Mouse (Mus musculus) midbrain, postnatal 0 days (tissue): ENCODE results near the gene Slc50a1. TPM values are rescaled to one million over a fixed set of nuclear protein-coding genes. Genes with fewer than 3 reads are reported as not detected.

Experiments
- ATAC-seq: fragments of 200-750 bp; cut with Nextera tagmentation; 2 replicates; pipeline ENCODE4 v1.8.0; 2017; ENCODE audit warnings: moderate number of reproducible peaks, mild to moderate bottlenecking, moderate TSS enrichment, moderate library complexity; ENCODE audit not compliant: low FRiP score
- DNase-seq: peaks from one replicate; pipeline ENCODE4 v3.0.0-alpha.2; 2015; ENCODE audit warnings: low spot score
- H3K27ac ChIP-seq: fragments of 300-500 bp; sonication (generic); 2 replicates; pipeline ENCODE4 v1.5.1; 2014; ENCODE audit warnings: low read depth, mild to moderate bottlenecking, low read length, mixed read lengths
- H3K27me3 ChIP-seq: fragments of 300-500 bp; sonication (generic); 2 replicates; pipeline ENCODE4 v1.6.1; 2014; ENCODE audit warnings: low read length, control low read depth, mixed read lengths; ENCODE audit not compliant: insufficient read depth
- H3K36me3 ChIP-seq: fragments of 300-500 bp; sonication (generic); 2 replicates; pipeline ENCODE4 v1.6.1; 2014; ENCODE audit warnings: low read length, control low read depth, mixed read lengths; ENCODE audit not compliant: insufficient read depth
- H3K4me1 ChIP-seq: fragments of 300-500 bp; sonication (generic); 2 replicates; pipeline ENCODE4 v1.6.1; 2014; ENCODE audit warnings: mild to moderate bottlenecking, control low read depth, antibody characterized with exemption, low read length, mixed read lengths; ENCODE audit not compliant: insufficient read depth
- H3K4me2 ChIP-seq: fragments of 300-500 bp; sonication (generic); 2 replicates; pipeline ENCODE4 v1.6.1; 2014; ENCODE audit warnings: low read depth, mild to moderate bottlenecking, low read length, mixed read lengths; ENCODE audit not compliant: poor library complexity, severe bottlenecking
- H3K4me3 ChIP-seq: fragments of 300-500 bp; sonication (generic); 2 replicates; pipeline ENCODE4 v1.5.1; 2014; ENCODE audit warnings: low read depth, mild to moderate bottlenecking, low read length, moderate library complexity
- H3K9ac ChIP-seq: fragments of 300-500 bp; sonication (generic); replicated peaks from 2 replicates; pipeline ENCODE4 v1.6.1; 2014; ENCODE audit warnings: mild to moderate bottlenecking, low read length, moderate library complexity, mixed read lengths; ENCODE audit not compliant: poor library complexity, severe bottlenecking
- H3K9me3 ChIP-seq: fragments of 300-500 bp; sonication (generic); 2 replicates; pipeline ENCODE4 v1.6.1; 2016; ENCODE audit warnings: low read length, control low read depth
- CTCF ChIP-seq: IDR thresholded peaks from 2 replicates; pipeline ENCODE4 v1.5.1; 2016; ENCODE audit warnings: antibody characterized with exemption, mild to moderate bottlenecking
- WGBS: fragments of 180-500 bp; shearing (Covaris S2); extraction: QIAGEN DNeasy Blood & Tissue Kit; methylation state at CpG from one replicate; pipeline ENCODE4 v1.1.7; 2014; 5-methylcytosine and 5-hydroxymethylcytosine counted together
- microRNA counts: library from miRNA; unstranded; fragments of <30 nt; microRNA quantifications from one replicate; lab custom pipeline; 2015
- microRNA-seq: library from miRNA; unstranded; fragments of <30 nt; microRNA quantifications from one replicate; pipeline ENCODE4, GENCODE M21; 2016; ENCODE audit warnings: borderline number of aligned reads
- polyA plus RNA-seq: library from polyadenylated mRNA; unstranded; fragments of >200 nt; fragmentation: Nextera tagmentation; extraction: Ambion mirVana; gene quantifications from 2 replicates; pipeline ENCODE4 v1.2.1, GENCODE M21; 2015
- total RNA-seq: library from RNA; depleted of rRNA; stranded (reverse); fragments of >200 nt; gene quantifications from 2 replicates; pipeline ENCODE4 v1.2.3, GENCODE M21; 2014; rRNA removed

Slc50a1 gene
- total and polyA plus RNA-seq, 2 experiments from 2014 or later = 32.0 to 42.4 TPM

GRCm38 (mm10) chr3:89219546-89219945 is 50.8 kb downstream of the Slc50a1 start:
- DNase-seq = no peak
- ATAC-seq = no peak
- whole genome bisulfite sequencing = 50% methylated on average over 8 of the region's 8 CpGs

GRCm38 (mm10) chr3:89218271-89218670 is 52.1 kb downstream of the Slc50a1 start:
- Histone ChIP-seq H3K4me1 (peaks cover 6% of the 10 kb centered on the region; the same call in 1 of the 2 replicates), H3K27ac (no peak overlapping the region), H3K36me3 (no peaks in the 10 kb centered on the region), H3K9ac (no peak overlapping the region), H3K9me3 (no peaks in the 10 kb centered on the region), H3K4me2 (no peak overlapping the region), H3K4me3 (no peak overlapping the region), H3K27me3 (no peaks in the 10 kb centered on the region)
- TF ChIP-seq CTCF = no peak
- DNase-seq (no peak), ATAC-seq (no peak)
- WGBS = 63% methylated on average over 1 of the region's 1 CpGs

More at GRCm38 (mm10) chr3:89219546-89219945, 50.8 kb downstream of the Slc50a1 start:
- Histone ChIP-seq H3K27ac (no peak overlapping the region), H3K27me3 (no peaks in the 10 kb centered on the region), H3K4me1 (peaks cover 11% of the 10 kb centered on the region; the same call in 1 of the 2 replicates), H3K9ac (no peak overlapping the region), H3K4me3 (no peak overlapping the region), H3K36me3 (no peaks in the 10 kb centered on the region), H3K9me3 (no peaks in the 10 kb centered on the region), H3K4me2 (no peak overlapping the region)
- no peak for TF ChIP-seq CTCF

MicroRNA genes within 50 kb of the gene (microRNA counts, 519-probe panel; counts per million panel counts)
- microRNA mmu-miR-92b (lab: Ali Mortazavi, UCI) = 2,265 counts per million, percentile 66 among the panel's probes with 10 or more counts

Small RNA genes within 50 kb of the gene (microRNA-seq; reads per million reads assigned to microRNA genes)
- gene Mir92b = 2,489 reads per million, percentile 81 among the genes with 10 or more reads in this experiment

Other genes with a start within 250 kb of the Slc50a1 start
- 177 and 187 TPM in 2 replicates for gene Rusc1, start 177.3 kb downstream of the Slc50a1 start, total RNA-seq
- gene Rusc1, start 177.3 kb downstream of the Slc50a1 start, polyA plus RNA-seq = 103 and 107 TPM in 2 replicates
- gene Gm43738, start 169.5 kb downstream of the Slc50a1 start, total RNA-seq = not detected in 2 replicates
- gene Gm43738, start 169.5 kb downstream of the Slc50a1 start, polyA plus RNA-seq = not detected in 2 replicates
- 382 and 401 TPM in 2 replicates for gene Fdps, start 168.6 kb downstream of the Slc50a1 start, total RNA-seq
- gene Fdps, start 168.6 kb downstream of the Slc50a1 start, polyA plus RNA-seq = 407 and 423 TPM in 2 replicates
- 0.47 TPM in 1 of 2 replicates, not detected in the other for gene Pklr, start 134.4 kb downstream of the Slc50a1 start, total RNA-seq
- 0.05 and 0.10 TPM in 2 replicates for gene Pklr, start 134.4 kb downstream of the Slc50a1 start, polyA plus RNA-seq
- gene Hcn3, start 110.4 kb downstream of the Slc50a1 start, total RNA-seq = 94.8 and 97.8 TPM in 2 replicates
- 44.8 and 46.7 TPM in 2 replicates for gene Hcn3, start 110.4 kb downstream of the Slc50a1 start, polyA plus RNA-seq
- gene Clk2, start 105.8 kb downstream of the Slc50a1 start, total RNA-seq = 38.9 and 44.5 TPM in 2 replicates
- gene Clk2, start 105.8 kb downstream of the Slc50a1 start, polyA plus RNA-seq = 12.1 and 12.6 TPM in 2 replicates
- 71.1 and 84.8 TPM in 2 replicates for gene Scamp3, start 93.1 kb downstream of the Slc50a1 start, total RNA-seq
- 151 and 158 TPM in 2 replicates for gene Scamp3, start 93.1 kb downstream of the Slc50a1 start, polyA plus RNA-seq
- 12.7 and 22.2 TPM in 2 replicates for gene Fam189b, start 87.4 kb downstream of the Slc50a1 start, total RNA-seq
- gene Fam189b, start 87.4 kb downstream of the Slc50a1 start, polyA plus RNA-seq = 32.5 and 37.5 TPM in 2 replicates
- gene Gba, start 67.6 kb downstream of the Slc50a1 start, total RNA-seq = 56.8 and 64.6 TPM in 2 replicates
- gene Gba, start 67.6 kb downstream of the Slc50a1 start, polyA plus RNA-seq = 46.1 and 48.3 TPM in 2 replicates
- gene Thbs3, start 55.4 kb downstream of the Slc50a1 start, total RNA-seq = 38.5 and 42.9 TPM in 2 replicates
- 39.0 and 47.6 TPM in 2 replicates for gene Thbs3, start 55.4 kb downstream of the Slc50a1 start, polyA plus RNA-seq
- gene Mtx1, start 43.5 kb downstream of the Slc50a1 start, total RNA-seq = 101 and 108 TPM in 2 replicates
- gene Mtx1, start 43.5 kb downstream of the Slc50a1 start, polyA plus RNA-seq = 176 and 189 TPM in 2 replicates
- 2.8 and 3.8 TPM in 2 replicates for gene Muc1, start 41.5 kb downstream of the Slc50a1 start, total RNA-seq
- 0.52 and 1.5 TPM in 2 replicates for gene Muc1, start 41.5 kb downstream of the Slc50a1 start, polyA plus RNA-seq
- gene Krtcap2, start 24.6 kb downstream of the Slc50a1 start, total RNA-seq = 74.7 and 93.9 TPM in 2 replicates
- 219 TPM in 2 replicates for gene Krtcap2, start 24.6 kb downstream of the Slc50a1 start, polyA plus RNA-seq
- gene Trim46, start 24.3 kb downstream of the Slc50a1 start, total RNA-seq = 112 and 124 TPM in 2 replicates
- 69.1 TPM in 2 replicates for gene Trim46, start 24.3 kb downstream of the Slc50a1 start, polyA plus RNA-seq
- 198 and 223 TPM in 2 replicates for gene Dpm3, start 11.2 kb downstream of the Slc50a1 start, total RNA-seq
- 69.4 and 81.1 TPM in 2 replicates for gene Dpm3, start 11.2 kb downstream of the Slc50a1 start, polyA plus RNA-seq
- gene Efna1, start 10.6 kb upstream of the Slc50a1 start, total RNA-seq = 6.6 and 7.1 TPM in 2 replicates
- gene Efna1, start 10.6 kb upstream of the Slc50a1 start, polyA plus RNA-seq = 8.9 and 9.4 TPM in 2 replicates
- gene Efna3, start 52.4 kb upstream of the Slc50a1 start, total RNA-seq = 93.5 and 115 TPM in 2 replicates
- 52.3 and 58.4 TPM in 2 replicates for gene Efna3, start 52.4 kb upstream of the Slc50a1 start, polyA plus RNA-seq
- 3.0 and 7.9 TPM in 2 replicates for gene Efna4, start 67.5 kb upstream of the Slc50a1 start, total RNA-seq
- 2.5 and 3.5 TPM in 2 replicates for gene Efna4, start 67.5 kb upstream of the Slc50a1 start, polyA plus RNA-seq
- 63.4 and 88.8 TPM in 2 replicates for gene Adam15, start 79.4 kb upstream of the Slc50a1 start, total RNA-seq
- gene Adam15, start 79.4 kb upstream of the Slc50a1 start, polyA plus RNA-seq = 73.6 and 79.4 TPM in 2 replicates
- not detected in 2 replicates for gene Dcst2, start 91.4 kb upstream of the Slc50a1 start, total RNA-seq
- 0.31 and 0.51 TPM in 2 replicates for gene Dcst2, start 91.4 kb upstream of the Slc50a1 start, polyA plus RNA-seq
- 0.05 TPM in 1 of 2 replicates, not detected in the other for gene Dcst1, start 94.7 kb upstream of the Slc50a1 start, total RNA-seq
- gene Dcst1, start 94.7 kb upstream of the Slc50a1 start, polyA plus RNA-seq = 1.1 TPM in 2 replicates
- 2.2 and 4.4 TPM in 2 replicates for gene Zbtb7b, start 124.2 kb upstream of the Slc50a1 start, total RNA-seq
- gene Zbtb7b, start 124.2 kb upstream of the Slc50a1 start, polyA plus RNA-seq = 0.53 and 0.88 TPM in 2 replicates
- gene Lenep, start 132.2 kb upstream of the Slc50a1 start, total RNA-seq = 1.8 and 2.3 TPM in 2 replicates
- gene Lenep, start 132.2 kb upstream of the Slc50a1 start, polyA plus RNA-seq = 0.27 TPM in 1 of 2 replicates, not detected in the other
- 32.0 and 34.1 TPM in 2 replicates for gene Flad1, start 141.3 kb upstream of the Slc50a1 start, total RNA-seq
- 26.0 and 29.3 TPM in 2 replicates for gene Flad1, start 141.3 kb upstream of the Slc50a1 start, polyA plus RNA-seq
- 22.4 and 29.2 TPM in 2 replicates for gene Cks1b, start 147.8 kb upstream of the Slc50a1 start, total RNA-seq
- 68.6 and 69.6 TPM in 2 replicates for gene Cks1b, start 147.8 kb upstream of the Slc50a1 start, polyA plus RNA-seq
- gene Shc1, start 147.9 kb upstream of the Slc50a1 start, total RNA-seq = 21.7 and 24.9 TPM in 2 replicates
- 11.0 and 12.7 TPM in 2 replicates for gene Shc1, start 147.9 kb upstream of the Slc50a1 start, polyA plus RNA-seq
- gene Pygo2, start 159.6 kb upstream of the Slc50a1 start, total RNA-seq = 77.8 and 91.3 TPM in 2 replicates
- 38.5 and 40.4 TPM in 2 replicates for gene Pygo2, start 159.6 kb upstream of the Slc50a1 start, polyA plus RNA-seq
- gene Pbxip1, start 166.1 kb upstream of the Slc50a1 start, total RNA-seq = 18.5 and 21.3 TPM in 2 replicates
- gene Pbxip1, start 166.1 kb upstream of the Slc50a1 start, polyA plus RNA-seq = 18.8 and 21.8 TPM in 2 replicates
- 90.8 and 121 TPM in 2 replicates for gene Pmvk, start 184.0 kb upstream of the Slc50a1 start, total RNA-seq
- gene Pmvk, start 184.0 kb upstream of the Slc50a1 start, polyA plus RNA-seq = 124 and 135 TPM in 2 replicates
- gene Kcnn3, start 249.6 kb upstream of the Slc50a1 start, total RNA-seq = 21.4 and 23.3 TPM in 2 replicates
- 5.9 and 7.3 TPM in 2 replicates for gene Kcnn3, start 249.6 kb upstream of the Slc50a1 start, polyA plus RNA-seq